Mouse (Mus musculus): ENCODE results near the gene Pax3. TPM values are rescaled to one million over a fixed set of nuclear protein-coding genes. Genes with fewer than 3 reads are reported as not detected.

Pax3 gene
- polyA plus RNA-seq, 1 experiment from 2014 or later: 0.14 TPM

- Histone ChIP-seq H3K36me3 (ENCODE audit: control insufficient read depth, insufficient read depth, low read length) (no peaks in the 10 kb centered on the region), H3K27ac (ENCODE audit: low read depth, low read length) (no peak overlapping the region), H3K4me3 (ENCODE audit: low read length) (no peak overlapping the region), H3K4me1 (ENCODE audit: control insufficient read depth, insufficient read depth, low read length) (no peaks in the 10 kb centered on the region), H3K9ac (ENCODE audit: low read depth, low read length) (no peak overlapping the region), H3K4me2 (replicated peaks; ENCODE audit: low read depth, low read length) (no peak overlapping the region), H3K27me3 (ENCODE audit: control insufficient read depth, insufficient read depth, low read length) (peaks cover 79% of the 10 kb centered on the region), H3K9me3 (ENCODE audit: control insufficient read depth, low read length) (no peaks in the 10 kb centered on the region)
- 63% methylated on average over 3 of the region's 3 CpGs for WGBS
- no peak for ATAC-seq (ENCODE audit: low FRiP score, low TSS enrichment)
These were observed 28.1 kb downstream of the Pax3 start for GRCm38 (mm10) chr1:78168796-78169195.

- Histone ChIP-seq H3K27me3 (ENCODE audit: control insufficient read depth, insufficient read depth, low read length) (peaks cover 76% of the 10 kb centered on the region), H3K27ac (ENCODE audit: low read depth, low read length) (no peak overlapping the region), H3K9me3 (ENCODE audit: control insufficient read depth, low read length) (no peaks in the 10 kb centered on the region), H3K36me3 (ENCODE audit: control insufficient read depth, insufficient read depth, low read length) (no peaks in the 10 kb centered on the region), H3K4me1 (ENCODE audit: control insufficient read depth, insufficient read depth, low read length) (no peaks in the 10 kb centered on the region), H3K4me3 (ENCODE audit: low read length) (no peak overlapping the region), H3K4me2 (replicated peaks; ENCODE audit: low read depth, low read length) (no peak overlapping the region), H3K9ac (ENCODE audit: low read depth, low read length) (no peak overlapping the region)
- 32% methylated on average over 18 of the region's 18 CpGs for WGBS
- no peak; the same call in 1 of the 2 replicates for ATAC-seq (ENCODE audit: low FRiP score, low TSS enrichment)
These were observed 29.2 kb downstream of the Pax3 start for GRCm38 (mm10) chr1:78167577-78168286.

- H3K9ac ChIP-seq (ENCODE audit: low read depth, low read length): no peak overlapping the region
- H3K4me2 ChIP-seq (replicated peaks; ENCODE audit: low read depth, low read length): no peak overlapping the region
- H3K4me1 ChIP-seq (ENCODE audit: control insufficient read depth, insufficient read depth, low read length): no peaks in the 10 kb centered on the region
- ATAC-seq (ENCODE audit: low FRiP score, low TSS enrichment): no peak
- peaks cover 46% of the 10 kb centered on the region for H3K27me3 ChIP-seq (ENCODE audit: control insufficient read depth, insufficient read depth, low read length)
- no peak overlapping the region for H3K4me3 ChIP-seq (ENCODE audit: low read length)
- H3K27ac ChIP-seq (ENCODE audit: low read depth, low read length): no peak overlapping the region
- no peaks in the 10 kb centered on the region for H3K36me3 ChIP-seq (ENCODE audit: control insufficient read depth, insufficient read depth, low read length)
- 90% methylated on average over 5 of the region's 5 CpGs for WGBS
- no peaks in the 10 kb centered on the region for H3K9me3 ChIP-seq (ENCODE audit: control insufficient read depth, low read length)
These were observed 35.2 kb downstream of the Pax3 start for GRCm38 (mm10) chr1:78161745-78162144.

- Histone ChIP-seq H3K36me3 (ENCODE audit: control insufficient read depth, insufficient read depth, low read length) (no peaks in the 10 kb centered on the region), H3K9ac (ENCODE audit: low read depth, low read length) (no peak overlapping the region), H3K4me1 (ENCODE audit: control insufficient read depth, insufficient read depth, low read length) (no peaks in the 10 kb centered on the region), H3K27me3 (ENCODE audit: control insufficient read depth, insufficient read depth, low read length) (peaks cover 34% of the 10 kb centered on the region), H3K4me3 (ENCODE audit: low read length) (no peak overlapping the region), H3K27ac (ENCODE audit: low read depth, low read length) (no peak overlapping the region), H3K4me2 (replicated peaks; ENCODE audit: low read depth, low read length) (no peak overlapping the region), H3K9me3 (ENCODE audit: control insufficient read depth, low read length) (no peaks in the 10 kb centered on the region)
- ATAC-seq (ENCODE audit: low FRiP score, low TSS enrichment): no peak
- WGBS: 10% methylated on average over 6 of the region's 6 CpGs
These were observed 39.0 kb downstream of the Pax3 start for GRCm38 (mm10) chr1:78157930-78158329.

GRCm38 (mm10) chr1:78155796-78156195 is 41.1 kb downstream of the Pax3 start:
- Histone ChIP-seq H3K9ac (ENCODE audit: low read depth, low read length) (no peak overlapping the region), H3K4me1 (ENCODE audit: control insufficient read depth, insufficient read depth, low read length) (no peaks in the 10 kb centered on the region), H3K27ac (ENCODE audit: low read depth, low read length) (no peak overlapping the region), H3K4me2 (replicated peaks; ENCODE audit: low read depth, low read length) (no peak overlapping the region), H3K36me3 (ENCODE audit: control insufficient read depth, insufficient read depth, low read length) (no peaks in the 10 kb centered on the region), H3K4me3 (ENCODE audit: low read length) (no peak overlapping the region), H3K27me3 (ENCODE audit: control insufficient read depth, insufficient read depth, low read length) (peaks cover 53% of the 10 kb centered on the region), H3K9me3 (ENCODE audit: control insufficient read depth, low read length) (no peaks in the 10 kb centered on the region)
- 90% methylated on average over 4 of the region's 4 CpGs for WGBS
- ATAC-seq (ENCODE audit: low FRiP score, low TSS enrichment): no peak

- WGBS: 43% methylated on average over 2 of the region's 2 CpGs
- no peak overlapping the region for H3K27ac ChIP-seq (ENCODE audit: low read depth, low read length)
- no peaks in the 10 kb centered on the region for H3K36me3 ChIP-seq (ENCODE audit: control insufficient read depth, insufficient read depth, low read length)
- ATAC-seq (ENCODE audit: low FRiP score, low TSS enrichment): no peak
- H3K4me3 ChIP-seq (ENCODE audit: low read length): no peak overlapping the region
- H3K9ac ChIP-seq (ENCODE audit: low read depth, low read length): no peak overlapping the region
- peaks cover 84% of the 10 kb centered on the region for H3K27me3 ChIP-seq (ENCODE audit: control insufficient read depth, insufficient read depth, low read length)
- H3K4me1 ChIP-seq (ENCODE audit: control insufficient read depth, insufficient read depth, low read length): no peaks in the 10 kb centered on the region
- H3K9me3 ChIP-seq (ENCODE audit: control insufficient read depth, low read length): no peaks in the 10 kb centered on the region
- H3K4me2 ChIP-seq (replicated peaks; ENCODE audit: low read depth, low read length): no peak overlapping the region
These were observed 48.8 kb downstream of the Pax3 start for GRCm38 (mm10) chr1:78148011-78148623.

- Histone ChIP-seq H3K36me3 (ENCODE audit: control insufficient read depth, insufficient read depth, low read length) (no peaks in the 10 kb centered on the region), H3K27ac (ENCODE audit: low read depth, low read length) (no peak overlapping the region), H3K4me2 (replicated peaks; ENCODE audit: low read depth, low read length) (no peak overlapping the region), H3K4me1 (ENCODE audit: control insufficient read depth, insufficient read depth, low read length) (no peaks in the 10 kb centered on the region), H3K9me3 (ENCODE audit: control insufficient read depth, low read length) (no peaks in the 10 kb centered on the region), H3K27me3 (ENCODE audit: control insufficient read depth, insufficient read depth, low read length) (peaks cover 88% of the 10 kb centered on the region), H3K4me3 (ENCODE audit: low read length) (no peak overlapping the region), H3K9ac (ENCODE audit: low read depth, low read length) (no peak overlapping the region)
- no peak for ATAC-seq (ENCODE audit: low FRiP score, low TSS enrichment)
- WGBS: 58% methylated on average over 6 of the region's 6 CpGs
These were observed 53.5 kb downstream of the Pax3 start for GRCm38 (mm10) chr1:78143403-78143802.

DNA sequence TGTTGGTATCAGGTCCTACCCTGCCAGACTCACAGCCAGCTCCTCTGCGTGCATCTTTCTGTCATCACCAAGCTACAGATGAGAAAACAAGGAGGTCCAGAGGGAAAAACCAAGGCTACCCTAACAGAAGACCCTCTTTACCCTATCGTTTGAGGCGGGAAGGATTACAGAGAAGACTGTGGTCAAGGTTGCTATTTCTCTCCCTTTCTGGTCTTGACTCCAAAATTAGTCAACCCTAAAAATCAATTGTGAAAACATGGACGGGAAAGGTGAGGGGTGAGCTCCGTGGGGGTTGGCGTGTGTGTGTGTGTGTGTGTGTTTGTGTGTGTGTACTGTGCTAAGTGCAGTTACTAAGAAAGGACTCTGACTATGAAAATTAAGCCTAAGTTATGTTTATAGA is 54.0 kb downstream of the Pax3 start:
- H3K36me3 ChIP-seq (ENCODE audit: control insufficient read depth, insufficient read depth, low read length): no peaks in the 10 kb centered on the region
- peaks cover 88% of the 10 kb centered on the region for H3K27me3 ChIP-seq (ENCODE audit: control insufficient read depth, insufficient read depth, low read length)
- H3K4me2 ChIP-seq (replicated peaks; ENCODE audit: low read depth, low read length): no peak overlapping the region
- H3K4me3 ChIP-seq (ENCODE audit: low read length): no peak overlapping the region
- no peaks in the 10 kb centered on the region for H3K4me1 ChIP-seq (ENCODE audit: control insufficient read depth, insufficient read depth, low read length)
- no peak for ATAC-seq (ENCODE audit: low FRiP score, low TSS enrichment)
- no peak overlapping the region for H3K9ac ChIP-seq (ENCODE audit: low read depth, low read length)
- WGBS: 58% methylated on average over 6 of the region's 6 CpGs
- no peak overlapping the region for H3K27ac ChIP-seq (ENCODE audit: low read depth, low read length)
- H3K9me3 ChIP-seq (ENCODE audit: control insufficient read depth, low read length): no peaks in the 10 kb centered on the region

GRCm38 (mm10) chr1:78141741-78142501 is 55.0 kb downstream of the Pax3 start:
- Histone ChIP-seq H3K4me3 (ENCODE audit: low read length) (no peak overlapping the region), H3K4me1 (ENCODE audit: control insufficient read depth, insufficient read depth, low read length) (no peaks in the 10 kb centered on the region), H3K4me2 (replicated peaks; ENCODE audit: low read depth, low read length) (no peak overlapping the region), H3K9me3 (ENCODE audit: control insufficient read depth, low read length) (no peaks in the 10 kb centered on the region), H3K27ac (ENCODE audit: low read depth, low read length) (no peak overlapping the region), H3K27me3 (ENCODE audit: control insufficient read depth, insufficient read depth, low read length) (peaks cover 93% of the 10 kb centered on the region), H3K36me3 (ENCODE audit: control insufficient read depth, insufficient read depth, low read length) (no peaks in the 10 kb centered on the region), H3K9ac (ENCODE audit: low read depth, low read length) (no peak overlapping the region)
- ATAC-seq (ENCODE audit: low FRiP score, low TSS enrichment): no peak
- 21% methylated on average over 9 of the region's 9 CpGs for WGBS
